Mouse (Mus musculus): ENCODE measurements around the gene Ctcf. TPM values are rescaled to one million over a fixed set of nuclear protein-coding genes. Genes with fewer than 3 reads are reported as not detected.

The Ctcf gene
- polyA plus RNA-seq, 2 experiments = 48.1 to 97.8 TPM

DNA sequence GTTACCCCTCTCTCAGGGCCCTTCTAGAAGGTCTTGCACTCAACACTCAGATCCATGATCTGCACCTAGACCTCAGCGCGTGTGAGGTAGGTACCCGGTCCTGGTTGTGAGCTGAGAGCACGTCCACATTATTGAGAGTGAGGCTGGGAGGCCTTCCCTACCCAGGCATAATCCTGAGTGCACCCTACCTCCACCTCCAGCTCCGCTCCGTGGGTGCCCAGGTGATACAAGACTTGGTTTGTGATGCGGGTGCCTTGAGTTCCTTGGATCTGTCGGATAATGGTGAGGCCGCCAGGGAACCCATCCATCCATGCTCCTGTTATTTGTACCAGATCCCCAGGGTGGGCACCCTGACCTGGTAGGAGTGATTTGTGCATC lies 53.6 kb downstream of the Ctcf start:
- Histone ChIP-seq H3K36me3 (ENCODE audit: control insufficient read depth, insufficient read depth, low read length) (no peaks in the 10 kb centered on the region), H3K4me2 (replicated peaks; ENCODE audit: low read depth, low read length, severe bottlenecking) (no peak overlapping the region), H3K9ac (ENCODE audit: low read depth, low read length, severe bottlenecking) (no peak overlapping the region), H3K4me1 (ENCODE audit: control insufficient read depth, insufficient read depth, low read length) (peaks cover 16% of the 10 kb centered on the region), H3K4me3 (replicated peaks; ENCODE audit: low read length) (no peak overlapping the region), H3K9me3 (ENCODE audit: control insufficient read depth, low read length) (no peaks in the 10 kb centered on the region), H3K27me3 (ENCODE audit: control insufficient read depth, insufficient read depth, low read length) (no peaks in the 10 kb centered on the region), H3K27ac (replicated peaks; ENCODE audit: low read depth, low read length) (no peak overlapping the region)
- DNase-seq (ENCODE audit: low spot score) = no peak
- no peak for ATAC-seq (ENCODE audit: low FRiP score, low read depth)
- no peak for TF ChIP-seq POLR2A (IDR thresholded peaks at IDR 0.05; ENCODE audit: borderline replicate concordance, extremely low read depth, insufficient read depth, insufficient read length)
- 85% methylated on average over 9 of the region's 9 CpGs for WGBS

DNA sequence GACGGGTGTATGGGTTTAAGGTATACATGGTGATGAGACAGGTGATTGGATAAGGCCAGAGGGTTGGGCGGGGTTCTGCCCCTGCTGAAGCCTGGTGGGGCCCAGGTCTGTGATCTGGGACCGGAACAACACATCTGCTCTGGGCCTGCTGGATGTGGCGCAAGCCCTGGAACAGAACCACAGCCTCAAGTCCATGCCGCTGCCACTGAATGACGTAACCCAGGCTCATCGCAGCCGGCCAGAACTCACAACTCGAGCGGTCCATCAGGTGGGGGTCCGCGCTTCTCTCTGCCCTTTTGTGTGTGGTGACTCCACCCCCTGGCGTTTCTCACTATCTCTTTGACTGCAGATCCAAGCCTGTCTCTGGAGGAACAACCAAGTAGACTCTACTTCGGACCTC lies 54.6 kb downstream of the Ctcf start:
- no peak overlapping the region for H3K27ac ChIP-seq (replicated peaks; ENCODE audit: low read depth, low read length)
- H3K9me3 ChIP-seq (ENCODE audit: control insufficient read depth, low read length) = no peaks in the 10 kb centered on the region
- H3K4me1 ChIP-seq (ENCODE audit: control insufficient read depth, insufficient read depth, low read length) = peaks cover 11% of the 10 kb centered on the region
- WGBS = 71% methylated on average over 14 of the region's 14 CpGs
- TF ChIP-seq POLR2A (IDR thresholded peaks at IDR 0.05; ENCODE audit: borderline replicate concordance, extremely low read depth, insufficient read depth, insufficient read length) = no peak
- no peak overlapping the region for H3K4me2 ChIP-seq (replicated peaks; ENCODE audit: low read depth, low read length, severe bottlenecking)
- no peaks in the 10 kb centered on the region for H3K27me3 ChIP-seq (ENCODE audit: control insufficient read depth, insufficient read depth, low read length)
- H3K36me3 ChIP-seq (ENCODE audit: control insufficient read depth, insufficient read depth, low read length) = no peaks in the 10 kb centered on the region
- DNase-seq (ENCODE audit: low spot score) = no peak
- ATAC-seq (ENCODE audit: low FRiP score, low read depth) = no peak
- H3K9ac ChIP-seq (ENCODE audit: low read depth, low read length, severe bottlenecking) = no peak overlapping the region
- no peak overlapping the region for H3K4me3 ChIP-seq (replicated peaks; ENCODE audit: low read length)

DNA sequence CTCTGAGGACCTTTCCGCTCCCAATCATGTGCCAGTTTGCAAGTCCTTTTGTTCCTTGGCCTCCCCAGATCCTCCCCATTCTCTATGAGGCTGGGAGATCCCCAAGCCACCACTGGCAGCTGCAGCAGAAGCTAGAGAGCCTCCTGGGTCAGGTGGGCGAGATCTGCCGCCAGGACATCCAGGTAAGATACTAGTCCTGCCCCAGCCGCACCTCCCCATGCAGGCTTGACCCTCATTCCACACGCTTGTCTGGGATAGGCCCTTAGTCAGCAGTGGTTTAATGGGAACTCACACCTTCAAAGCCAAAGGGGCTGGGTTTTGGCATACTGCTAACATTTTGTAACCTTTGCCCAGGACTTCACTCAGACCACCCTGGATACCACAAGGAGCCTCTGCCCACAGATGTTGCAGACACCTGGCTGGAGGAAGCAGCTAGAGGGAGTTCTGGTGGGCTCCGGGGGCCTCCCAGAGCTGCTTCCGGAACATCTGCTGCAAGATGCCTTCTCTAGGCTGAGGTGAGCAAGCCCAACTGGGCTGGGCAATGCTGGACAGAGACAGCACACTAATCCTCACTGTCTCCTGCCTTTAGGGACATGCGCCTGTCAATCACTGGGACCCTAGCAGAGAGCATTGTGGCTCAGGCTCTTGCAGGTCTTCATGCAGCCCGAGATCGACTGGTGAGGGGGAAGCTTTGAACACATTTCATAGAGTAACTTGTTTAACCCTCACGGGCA lies 56.2 kb downstream of the Ctcf start:
- Histone ChIP-seq H3K27me3 (ENCODE audit: control insufficient read depth, insufficient read depth, low read length) (no peaks in the 10 kb centered on the region), H3K36me3 (ENCODE audit: control insufficient read depth, insufficient read depth, low read length) (peaks cover 14% of the 10 kb centered on the region), H3K27ac (replicated peaks; ENCODE audit: low read depth, low read length) (no peak overlapping the region), H3K4me1 (ENCODE audit: control insufficient read depth, insufficient read depth, low read length) (peaks cover 11% of the 10 kb centered on the region), H3K4me2 (replicated peaks; ENCODE audit: low read depth, low read length, severe bottlenecking) (no peak overlapping the region), H3K9ac (ENCODE audit: low read depth, low read length, severe bottlenecking) (no peak overlapping the region), H3K9me3 (ENCODE audit: control insufficient read depth, low read length) (no peaks in the 10 kb centered on the region), H3K4me3 (replicated peaks; ENCODE audit: low read length) (no peak overlapping the region)
- no peak for DNase-seq (ENCODE audit: low spot score)
- TF ChIP-seq POLR2A (IDR thresholded peaks at IDR 0.05; ENCODE audit: borderline replicate concordance, extremely low read depth, insufficient read depth, insufficient read length) = no peak
- 92% methylated on average over 11 of the region's 11 CpGs for WGBS
- no peak for ATAC-seq (ENCODE audit: low FRiP score, low read depth)

DNA sequence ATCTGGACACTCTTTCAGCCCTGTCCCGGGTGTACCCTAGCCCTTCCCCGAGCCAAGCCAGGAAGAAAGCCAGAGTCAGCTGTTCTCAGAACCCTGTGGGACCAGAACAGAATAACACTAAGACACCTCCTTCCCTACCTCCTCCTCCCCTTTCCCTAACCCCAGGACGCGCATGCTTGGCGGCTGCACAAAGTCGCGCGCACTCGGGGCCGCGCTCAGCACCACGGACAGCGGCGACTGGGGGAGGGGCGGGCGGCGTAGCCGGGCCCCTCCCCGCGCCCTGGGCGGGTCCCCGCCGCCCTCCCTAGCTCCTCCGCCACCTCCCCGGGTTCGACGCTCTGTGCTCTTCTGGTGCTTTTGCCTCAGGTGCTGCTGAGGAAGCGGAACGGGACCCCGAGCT lies 57.3 kb downstream of the Ctcf start:
- H3K9me3 ChIP-seq (ENCODE audit: control insufficient read depth, low read length) = no peaks in the 10 kb centered on the region
- no peak for TF ChIP-seq POLR2A (IDR thresholded peaks at IDR 0.05; ENCODE audit: borderline replicate concordance, extremely low read depth, insufficient read depth, insufficient read length)
- peak overlapping the region; percentile 94 for H3K4me2 ChIP-seq (replicated peaks; ENCODE audit: low read depth, low read length, severe bottlenecking)
- H3K36me3 ChIP-seq (ENCODE audit: control insufficient read depth, insufficient read depth, low read length) = peaks cover 24% of the 10 kb centered on the region
- ATAC-seq (ENCODE audit: low FRiP score, low read depth) (peak; percentile 32; the same call in 1 of the 2 replicates), DNase-seq (ENCODE audit: low spot score) (peak; percentile 45)
- peak overlapping the region; percentile 46 for H3K4me3 ChIP-seq (replicated peaks; ENCODE audit: low read length)
- 3% methylated on average over 27 of the region's 30 CpGs for whole genome bisulfite sequencing
- peaks cover 11% of the 10 kb centered on the region for H3K4me1 ChIP-seq (ENCODE audit: control insufficient read depth, insufficient read depth, low read length)
- H3K9ac ChIP-seq (ENCODE audit: low read depth, low read length, severe bottlenecking) = peak overlapping the region; percentile 34; the same call in 1 of the 2 replicates
- no peak overlapping the region for H3K27ac ChIP-seq (replicated peaks; ENCODE audit: low read depth, low read length)
- no peaks in the 10 kb centered on the region for H3K27me3 ChIP-seq (ENCODE audit: control insufficient read depth, insufficient read depth, low read length)

DNA sequence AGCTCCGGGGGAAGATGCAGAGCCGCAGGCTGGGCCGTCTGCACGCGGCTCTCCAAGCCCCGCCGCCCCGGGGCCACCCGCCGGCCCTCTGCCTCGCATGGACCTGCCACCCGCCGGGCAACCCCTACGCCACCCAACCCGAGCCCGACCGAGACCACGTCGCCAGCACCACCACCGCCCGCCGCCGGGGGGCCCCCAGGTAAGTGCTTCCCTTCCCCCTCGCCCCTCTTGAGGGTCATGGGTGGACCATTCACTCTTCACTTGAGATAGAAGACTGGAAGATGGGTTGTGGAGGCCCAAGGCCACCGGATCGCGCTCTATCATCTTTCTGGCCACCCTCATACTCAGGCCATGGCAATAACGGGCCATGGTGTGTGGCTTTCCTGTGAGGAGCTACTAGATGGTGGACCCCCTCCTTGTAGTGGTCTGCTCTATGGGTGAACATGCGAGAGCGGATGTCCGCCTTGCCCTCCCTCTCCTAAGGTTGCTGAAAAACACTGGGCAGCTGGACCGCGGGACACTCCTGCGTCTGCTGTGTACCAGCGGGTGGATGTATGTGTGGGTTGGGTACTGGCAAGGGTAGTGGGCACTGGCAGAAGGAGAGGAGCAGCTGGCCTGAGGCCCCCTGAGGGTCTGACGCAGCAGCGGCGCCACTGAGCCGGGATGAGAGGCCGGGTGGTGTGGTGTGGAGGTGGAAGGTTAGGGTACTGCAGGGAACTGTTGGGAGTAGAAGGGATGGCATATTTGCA lies 57.9 kb downstream of the Ctcf start:
- Histone ChIP-seq H3K36me3 (ENCODE audit: control insufficient read depth, insufficient read depth, low read length) (peaks cover 27% of the 10 kb centered on the region), H3K4me2 (replicated peaks; ENCODE audit: low read depth, low read length, severe bottlenecking) (peak overlapping the region; percentile 94), H3K4me3 (replicated peaks; ENCODE audit: low read length) (peak overlapping the region; percentile 46), H3K27me3 (ENCODE audit: control insufficient read depth, insufficient read depth, low read length) (no peaks in the 10 kb centered on the region), H3K4me1 (ENCODE audit: control insufficient read depth, insufficient read depth, low read length) (peaks cover 11% of the 10 kb centered on the region), H3K27ac (replicated peaks; ENCODE audit: low read depth, low read length) (no peak overlapping the region), H3K9ac (ENCODE audit: low read depth, low read length, severe bottlenecking) (peak overlapping the region; percentile 34; the same call in 1 of the 2 replicates), H3K9me3 (ENCODE audit: control insufficient read depth, low read length) (no peaks in the 10 kb centered on the region)
- ATAC-seq (ENCODE audit: low FRiP score, low read depth) = no peak
- no peak for TF ChIP-seq POLR2A (IDR thresholded peaks at IDR 0.05; ENCODE audit: borderline replicate concordance, extremely low read depth, insufficient read depth, insufficient read length)
- DNase-seq (ENCODE audit: low spot score) = no peak
- 10% methylated on average over 35 of the region's 40 CpGs for WGBS
